Mouse (Mus musculus): ENCODE measurements around the gene Alms1.
"Not testable (repeated sequence)": the region's sequence is repeated elsewhere in the genome, so short reads cannot be mapped to it uniquely, and the experiment has no call there.

Gene Alms1

GRCm38 (mm10) chr6:85620826-85621225 lies 33.5 kb downstream of the Alms1 start:
- H3K36me3 ChIP-seq (ENCODE audit: control insufficient read depth, insufficient read depth, low read length, poor library complexity, severe bottlenecking), result no peaks in the 10 kb centered on the region
- DNase-seq (ENCODE audit: low read depth, low spot score), result no peak
- no peaks in the 10 kb centered on the region for H3K27me3 ChIP-seq (ENCODE audit: control insufficient read depth, insufficient read depth, low read length, poor library complexity, severe bottlenecking)

- Histone ChIP-seq H3K27me3 (ENCODE audit: control insufficient read depth, insufficient read depth, low read length, poor library complexity, severe bottlenecking) (no peaks in the 10 kb centered on the region), H3K36me3 (ENCODE audit: control insufficient read depth, insufficient read depth, low read length, poor library complexity, severe bottlenecking) (no peaks in the 10 kb centered on the region)
- DNase-seq (ENCODE audit: low read depth, low spot score), result no peak
Measured at GRCm38 (mm10) chr6:85621600-85621999, 34.3 kb downstream of the Alms1 start.

GRCm38 (mm10) chr6:85624511-85624910 lies 37.2 kb downstream of the Alms1 start:
- H3K27me3 ChIP-seq (ENCODE audit: control insufficient read depth, insufficient read depth, low read length, poor library complexity, severe bottlenecking), result no peaks in the 10 kb centered on the region
- H3K36me3 ChIP-seq (ENCODE audit: control insufficient read depth, insufficient read depth, low read length, poor library complexity, severe bottlenecking), result 0 out of 2 replicates have a peak, but pooled peaks cover 2% of the 10 kb centered on the region
- peak; percentile 17 for DNase-seq (ENCODE audit: low read depth, low spot score)

- Histone ChIP-seq H3K36me3 (ENCODE audit: control insufficient read depth, insufficient read depth, low read length, poor library complexity, severe bottlenecking) (0 out of 2 replicates have a peak, but pooled peaks cover 2% of the 10 kb centered on the region), H3K27me3 (ENCODE audit: control insufficient read depth, insufficient read depth, low read length, poor library complexity, severe bottlenecking) (no peaks in the 10 kb centered on the region)
- DNase-seq (ENCODE audit: low read depth, low spot score), result no peak
Measured at GRCm38 (mm10) chr6:85633165-85633564, 45.8 kb downstream of the Alms1 start.

- peak; percentile 51 for DNase-seq (ENCODE audit: low read depth, low spot score)
- H3K27me3 ChIP-seq (ENCODE audit: control insufficient read depth, insufficient read depth, low read length, poor library complexity, severe bottlenecking), result no peaks in the 10 kb centered on the region
- no peaks in the 10 kb centered on the region for H3K36me3 ChIP-seq (ENCODE audit: control insufficient read depth, insufficient read depth, low read length, poor library complexity, severe bottlenecking)
Measured at GRCm38 (mm10) chr6:85653244-85653643, 65.9 kb downstream of the Alms1 start.

GRCm38 (mm10) chr6:85701943-85702342 lies 114.6 kb downstream of the Alms1 start:
- not testable (repeated sequence) for H3K36me3 ChIP-seq (ENCODE audit: control insufficient read depth, insufficient read depth, low read length, poor library complexity, severe bottlenecking); H3K27me3 ChIP-seq (ENCODE audit: control insufficient read depth, insufficient read depth, low read length, poor library complexity, severe bottlenecking); DNase-seq (ENCODE audit: low read depth, low spot score)

GRCm38 (mm10) chr6:85709206-85709605 lies 121.9 kb downstream of the Alms1 start:
- not testable (repeated sequence) for H3K27me3 ChIP-seq (ENCODE audit: control insufficient read depth, insufficient read depth, low read length, poor library complexity, severe bottlenecking); DNase-seq (ENCODE audit: low read depth, low spot score); H3K36me3 ChIP-seq (ENCODE audit: control insufficient read depth, insufficient read depth, low read length, poor library complexity, severe bottlenecking)

- H3K27me3 ChIP-seq (ENCODE audit: control insufficient read depth, insufficient read depth, low read length, poor library complexity, severe bottlenecking); H3K36me3 ChIP-seq (ENCODE audit: control insufficient read depth, insufficient read depth, low read length, poor library complexity, severe bottlenecking); DNase-seq (ENCODE audit: low read depth, low spot score): not testable (repeated sequence)
Measured at GRCm38 (mm10) chr6:85709607-85710006, 122.3 kb downstream of the Alms1 start.

- H3K36me3 ChIP-seq (ENCODE audit: control insufficient read depth, insufficient read depth, low read length, poor library complexity, severe bottlenecking); H3K27me3 ChIP-seq (ENCODE audit: control insufficient read depth, insufficient read depth, low read length, poor library complexity, severe bottlenecking); DNase-seq (ENCODE audit: low read depth, low spot score): not testable (repeated sequence)
Measured at GRCm38 (mm10) chr6:85713105-85713504, 125.8 kb downstream of the Alms1 start, which contains the start of gene Nat8f7. Gene Nat8f7, minus strand, starts transcription at chr6:85713205.
